8 mouse cellular contexts compared by ENCODE assay signal in the genomic region with DNA sequence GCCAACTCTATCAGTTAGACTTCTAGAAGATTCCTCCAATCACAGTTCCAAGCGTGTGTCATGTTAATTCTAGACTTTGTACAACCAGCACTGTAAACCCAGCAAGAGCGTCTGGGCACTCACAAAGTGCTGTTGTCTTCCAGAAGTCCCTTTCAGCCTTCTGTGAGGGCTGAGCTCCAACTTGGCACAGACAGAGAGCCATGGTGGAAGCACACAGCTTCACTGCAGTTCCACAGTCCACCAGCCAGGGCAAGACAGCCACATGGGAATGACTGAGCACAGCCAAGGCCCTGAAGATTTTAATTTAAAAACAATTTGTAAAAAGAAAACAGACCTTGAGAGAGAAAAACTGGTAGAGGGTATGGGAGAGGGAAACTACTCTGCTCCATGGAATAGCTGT.
DNase-seq lines count a peak whose midpoint lies in the region; TF ChIP-seq lines count a peak whose summit lies in the region.

No protein-coding gene starts in this region.

- no peak for TF ChIP-seq POLR2A in lung, adult 2 months (IDR thresholded peaks at IDR 0.05; ENCODE audit: borderline replicate concordance, extremely low read depth, low read depth, low read length)

- no peak overlapping the region for H3K4me3 ChIP-seq in lung, adult 2 months (replicated peaks; ENCODE audit: extremely low read depth, low read depth, low read length)

- no peaks in the 10 kb centered on the region for H3K4me1 ChIP-seq in lung, adult 2 months (ENCODE audit: control insufficient read depth, insufficient read depth, low read length)

- peak; percentile 15 to 18 for DNase-seq in frontal cortex, postnatal 10 days (ENCODE audit: low spot score in 2 of 2)
- no peak for DNase-seq in frontal cortex, postnatal 25 days (ENCODE audit: low spot score in 2 of 2)
- DNase-seq in lung, postnatal 36 days = peak; percentile 1
- no peak for DNase-seq in lung, adult 2 months
- DNase-seq in cerebellum, postnatal 36 days = peak; percentile 55 to 64
- peak; percentile 79 for DNase-seq in left cerebral cortex, postnatal 4 days
- DNase-seq in retina, postnatal 1 day = no peak
- DNase-seq in urinary bladder, adult 18-20 months (ENCODE audit: low spot score in 2 of 2) = no peak

- WGBS in lung, adult 2 months = 64% methylated on average over 2 of the region's 2 CpGs

- intact Hi-C loops in left cerebral cortex, postnatal 4 days (cut with DNase I) = loop anchor here (10.0 kb wide), 1 partner anchor 260 kb away; no protein-coding TSS in a partner anchor

- no peak for TF ChIP-seq CTCF in lung, adult 2 months (IDR thresholded peaks at IDR 0.05; ENCODE audit: insufficient read depth, low read length)

Comparison
In these comparisons a context has a peak if more than half of its experiments do, and no peak if none do; other contexts are left out.
1. DNase-seq: peak in frontal cortex, postnatal 10 days (2 of 2), lung, postnatal 36 days (single experiment), cerebellum, postnatal 36 days (2 of 2) and left cerebral cortex, postnatal 4 days (single experiment); none in frontal cortex, postnatal 25 days (0 of 2), lung, adult 2 months (single experiment), retina, postnatal 1 day (single experiment) and urinary bladder, adult 18-20 months (0 of 2).